Mouse (Mus musculus): ENCODE results near the gene Pan2. TPM values are rescaled to one million over a fixed set of nuclear protein-coding genes. Genes with fewer than 3 reads are reported as not detected.

Gene Pan2
- total RNA-seq, 2 experiments from 2014 or later: 17.6 to 18.1 TPM

Other genes with a start within 250 kb of the Pan2 start
- 100 to 1,000 TPM; 125 to 132 TPM for gene Ptges3, start 244.4 kb upstream of the Pan2 start, total RNA-seq (2021)
- gene Atp5b, start 220.1 kb upstream of the Pan2 start, total RNA-seq (2021): 1,000 to 10,000 TPM; 6,416 to 6,613 TPM
- 10 to 100 TPM; 28.0 to 30.0 TPM for gene Baz2a, start 211.8 kb upstream of the Pan2 start, total RNA-seq (2021)
- 10 to 100 TPM; 95.9 to 97.3 TPM for gene Rbms2, start 123.0 kb upstream of the Pan2 start, total RNA-seq (2021)
- gene Gls2, start 108.9 kb upstream of the Pan2 start, total RNA-seq (2021): 1 to 10 TPM in 1 of 2 experiments, under 1 TPM in 1; 0.48 to 1.2 TPM
- gene Spryd4, start 91.5 kb upstream of the Pan2 start, total RNA-seq (2021): 10 to 100 TPM; 39.6 to 41.5 TPM
- gene Mip, start 77.5 kb upstream of the Pan2 start, total RNA-seq (2021): not detected
- gene Timeless, start 71.3 kb upstream of the Pan2 start, total RNA-seq (2021): 10 to 100 TPM; 24.5 to 28.7 TPM
- gene Apon, start 49.2 kb upstream of the Pan2 start, total RNA-seq (2021): under 1 TPM in 1 of 2 experiments, not detected in 1; 0.29 TPM
- not detected for gene Apof, start 34.7 kb upstream of the Pan2 start, total RNA-seq (2021)
- gene Stat2, start 32.8 kb upstream of the Pan2 start, total RNA-seq (2021): 10 to 100 TPM in 1 of 2 experiments, 1 to 10 TPM in 1; 10.0 TPM
- 1 to 10 TPM; 1.5 to 2.2 TPM for gene Il23a, start 4.6 kb upstream of the Pan2 start, total RNA-seq (2021)
- 100 to 1,000 TPM in 1 of 2 experiments, 10 to 100 TPM in 1; 92.1 to 100 TPM for gene Cnpy2, start 19.1 kb downstream of the Pan2 start, total RNA-seq (2021)
- gene Cs, start 34.4 kb downstream of the Pan2 start, total RNA-seq (2021): 100 to 1,000 TPM; 819 to 825 TPM
- 10 to 100 TPM; 82.0 to 85.7 TPM for gene Coq10a, start 65.7 kb downstream of the Pan2 start, total RNA-seq (2021)
- 10 to 100 TPM; 44.4 to 44.9 TPM for gene Ankrd52, start 73.8 kb downstream of the Pan2 start, total RNA-seq (2021)
- gene Slc39a5, start 97.9 kb downstream of the Pan2 start, total RNA-seq (2021): not detected
- 10 to 100 TPM; 44.1 to 47.1 TPM for gene Nabp2, start 108.2 kb downstream of the Pan2 start, total RNA-seq (2021)
- 10 to 100 TPM; 25.0 to 27.0 TPM for gene Rnf41, start 108.3 kb downstream of the Pan2 start, total RNA-seq (2021)
- gene Smarcc2, start 155.9 kb downstream of the Pan2 start, total RNA-seq (2021): 10 to 100 TPM; 97.0 to 97.3 TPM
- gene Myl6, start 190.8 kb downstream of the Pan2 start, total RNA-seq (2021): 100 to 1,000 TPM; 616 to 628 TPM
- gene Myl6b, start 195.3 kb downstream of the Pan2 start, total RNA-seq (2021): 1 to 10 TPM; 3.7 TPM
- 10 to 100 TPM; 28.4 to 31.3 TPM for gene Esyt1, start 222.5 kb downstream of the Pan2 start, total RNA-seq (2021)
- gene Zc3h10, start 244.4 kb downstream of the Pan2 start, total RNA-seq (2021): 1 to 10 TPM; 6.9 to 8.3 TPM
- gene Rpl41, start 246.0 kb downstream of the Pan2 start, total RNA-seq (2021): 1,000 to 10,000 TPM; 2,410 to 2,531 TPM